Mouse (Mus musculus): Measurements from ENCODE around the gene Shc1.

Shc1 gene

DNA sequence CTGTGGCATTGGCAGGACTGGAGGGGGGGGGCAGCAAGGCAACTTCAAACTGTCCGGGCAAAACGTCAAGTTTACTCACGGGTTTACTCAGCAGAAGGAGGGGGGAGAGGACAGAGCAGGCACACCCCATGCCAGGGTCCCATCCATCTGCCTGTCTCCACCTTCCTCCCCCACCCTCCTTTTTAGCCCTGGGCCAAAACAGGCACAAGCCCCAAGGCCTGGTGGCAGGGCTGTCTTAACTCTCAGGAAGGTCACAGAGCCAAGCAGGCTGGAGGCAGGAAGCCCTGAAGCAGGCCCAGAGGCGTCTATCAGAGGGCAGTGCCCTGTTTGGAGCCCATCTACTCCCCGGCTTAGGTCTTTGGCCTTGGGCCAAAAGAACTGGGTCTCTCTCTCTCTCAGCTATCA lies 28.1 kb upstream of the Shc1 start:
- DNase-seq (ENCODE audit: low read depth): peak; percentile 50

DNA sequence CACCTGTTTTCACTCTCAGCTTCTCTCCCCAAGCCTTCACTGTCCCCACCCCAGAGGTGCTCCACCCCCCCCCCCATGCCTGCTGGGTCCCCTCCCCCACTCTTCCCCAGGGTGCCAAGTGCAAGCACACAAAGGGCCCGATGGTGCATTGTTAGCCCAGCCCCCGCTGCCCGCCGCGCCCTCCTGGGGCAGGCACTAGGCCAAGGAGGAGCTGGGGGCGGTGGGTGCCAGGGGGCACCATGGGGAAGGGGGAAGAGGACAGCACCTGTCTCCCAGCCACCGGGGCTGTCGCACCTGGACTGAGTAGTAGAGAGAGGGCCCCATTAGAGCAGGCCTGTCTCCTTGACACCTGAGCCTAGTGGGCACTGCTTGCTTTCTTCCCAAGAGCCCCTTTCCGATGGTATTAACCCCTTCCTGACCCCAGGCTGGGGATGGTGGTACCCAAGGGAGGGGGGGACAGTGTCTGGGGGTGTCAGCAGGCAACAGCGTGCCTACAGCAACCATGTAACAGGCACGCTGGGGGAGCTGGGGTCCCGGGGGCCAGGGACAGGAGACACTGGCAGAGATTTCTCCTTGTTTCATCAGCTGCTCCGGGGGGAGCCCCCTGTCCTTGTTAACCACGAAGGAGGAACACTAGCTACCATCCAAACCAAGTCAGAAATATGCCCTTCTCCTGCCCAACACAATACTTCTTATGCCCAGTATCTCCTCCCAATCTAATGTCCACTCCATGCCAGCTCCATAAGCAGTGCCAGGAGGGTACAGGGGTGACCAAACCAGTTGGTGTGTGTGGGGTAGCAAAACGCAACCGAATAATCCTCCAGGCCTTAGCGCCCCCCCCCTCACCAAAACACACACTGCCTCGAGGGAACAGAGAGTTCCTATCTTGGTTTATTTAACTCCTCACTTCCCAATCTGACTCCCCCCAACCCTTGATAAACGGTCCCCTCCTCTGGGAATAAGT lies 27.3 kb upstream of the Shc1 start:
- peak; percentile 55 for DNase-seq (ENCODE audit: low read depth)

DNA sequence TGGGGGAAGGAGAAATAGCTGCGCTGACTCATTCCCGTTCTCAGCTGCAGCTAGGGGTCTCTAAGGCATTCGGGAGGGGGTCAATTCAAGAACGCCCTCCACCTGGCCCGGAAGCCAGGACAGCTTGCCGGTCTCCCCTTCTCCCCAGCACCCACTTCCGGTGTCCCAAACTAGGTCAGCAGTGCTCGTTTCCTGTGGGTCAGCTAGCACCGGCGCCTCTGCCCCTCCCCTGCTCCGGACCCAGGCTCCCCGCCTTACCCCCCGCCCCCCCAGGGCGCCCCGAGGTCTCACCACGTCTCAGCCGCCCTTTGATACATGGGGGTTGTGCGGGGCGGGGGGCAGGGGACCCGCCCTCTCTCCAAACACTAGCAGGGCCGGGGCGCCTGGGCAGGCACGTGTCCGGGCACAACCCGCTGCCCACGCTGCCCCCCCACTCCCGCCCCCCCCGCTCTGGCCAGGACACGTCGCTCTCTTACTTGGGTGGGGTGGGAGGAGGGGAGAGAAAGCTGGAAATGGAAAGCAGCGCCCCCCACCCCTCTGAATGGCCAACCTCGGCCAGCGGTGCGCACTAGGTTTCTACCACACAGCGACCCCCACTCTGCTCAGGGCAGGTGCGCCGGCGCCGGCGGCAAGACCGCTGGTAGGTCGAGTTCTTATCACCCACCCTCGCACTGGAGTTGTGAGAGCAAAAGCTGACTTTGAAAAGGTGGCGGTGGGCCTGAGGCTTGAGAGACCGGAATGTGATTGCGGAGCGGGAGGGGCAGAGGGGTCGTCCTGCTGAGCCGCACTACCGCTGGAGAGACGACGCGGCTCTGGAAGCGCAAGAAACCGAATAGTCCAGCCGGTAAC lies 26.4 kb upstream of the Shc1 start:
- DNase-seq (ENCODE audit: low read depth): peak; percentile 70

DNA sequence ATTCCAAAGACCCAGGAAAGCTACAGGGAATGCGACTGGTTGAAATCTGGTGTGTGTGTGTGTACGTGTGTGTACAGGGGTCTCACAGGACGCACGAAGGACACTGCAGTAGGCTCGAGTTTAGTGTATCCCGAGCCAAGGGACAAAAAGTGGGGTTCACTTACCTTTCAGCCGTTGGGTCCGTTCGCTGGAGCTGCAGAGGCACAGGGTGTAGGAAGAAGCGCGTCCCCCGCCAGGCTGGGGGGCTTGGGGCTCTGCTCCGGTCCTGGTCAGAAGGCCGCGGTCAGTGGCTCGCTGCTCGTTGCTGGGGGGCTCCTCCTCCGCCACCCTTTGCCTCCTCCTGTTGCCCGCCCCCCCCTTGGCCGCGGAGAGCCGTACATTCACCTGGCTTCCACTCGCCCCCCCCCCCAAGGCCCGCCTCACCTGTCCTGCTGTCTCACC lies 25.4 kb upstream of the Shc1 start:
- peak; percentile 45 for DNase-seq (ENCODE audit: low read depth)

DNA sequence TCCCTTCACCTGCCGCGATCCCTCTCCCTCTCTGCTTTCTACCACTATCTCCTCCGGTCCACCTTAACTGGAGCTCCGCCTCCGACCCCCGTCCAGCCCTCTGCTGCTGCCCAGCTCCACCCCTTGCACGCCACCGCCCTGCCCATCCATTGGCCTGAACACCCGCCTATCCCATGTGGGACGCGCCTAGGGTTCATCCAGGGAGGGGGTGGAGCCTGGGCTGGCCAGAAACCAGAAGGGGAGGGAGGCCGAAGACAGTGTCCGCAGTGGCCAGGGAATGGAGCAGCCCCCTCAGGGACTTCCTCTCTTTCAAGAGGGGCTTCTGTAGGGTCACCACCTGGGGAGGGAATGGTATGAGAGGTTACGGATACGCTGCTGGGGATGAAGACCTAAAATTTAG lies 24.6 kb upstream of the Shc1 start:
- DNase-seq (ENCODE audit: low read depth): peak; percentile 99

DNA sequence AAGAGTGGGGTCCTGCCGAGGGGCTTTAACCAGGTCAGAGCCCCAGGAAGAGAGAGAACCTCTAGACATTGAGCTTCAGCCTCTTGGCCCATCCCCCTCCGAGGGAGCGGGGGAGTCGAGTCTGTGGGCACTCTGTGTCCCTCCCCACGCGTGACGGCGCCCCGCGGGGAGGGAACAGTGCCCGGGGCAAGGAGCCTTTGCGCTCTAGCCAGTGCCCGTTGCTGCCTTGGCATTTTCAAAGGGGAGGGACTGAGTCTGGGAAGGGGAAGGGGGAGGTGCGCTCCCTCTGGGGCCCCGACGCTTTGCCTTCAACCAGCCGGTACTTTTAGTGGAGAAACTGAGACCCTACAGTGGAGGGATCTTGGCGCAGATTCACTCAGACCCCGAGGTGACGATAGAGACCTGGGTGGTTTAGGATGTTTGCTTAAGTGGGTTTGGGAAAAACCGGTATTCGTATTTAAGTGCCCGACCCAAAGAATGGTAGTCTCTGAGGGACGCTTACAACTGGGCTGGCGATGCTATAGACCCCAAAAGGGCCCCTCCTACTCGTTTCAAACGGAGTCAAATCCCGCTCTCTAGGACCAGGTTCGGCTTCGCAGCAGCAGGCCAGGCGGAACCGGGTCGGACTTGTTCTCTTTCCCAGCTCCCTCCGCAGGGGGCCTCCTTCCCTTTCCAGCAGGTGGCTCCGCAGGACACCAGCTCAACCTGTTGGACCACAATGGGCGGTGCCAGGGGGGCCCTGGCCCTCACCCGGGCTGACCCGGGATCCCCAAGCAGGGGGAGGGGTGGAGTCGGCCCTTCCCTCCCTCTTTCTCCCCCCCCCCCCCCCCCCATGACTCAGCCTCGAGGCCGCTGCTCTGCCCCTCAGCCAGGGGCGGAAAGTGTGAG lies 24.0 kb upstream of the Shc1 start, which contains the start of gene Zbtb7b:
TSS of gene Zbtb7b (minus strand) at position 771 of the 888 bp plus-strand sequence.
- DNase-seq (ENCODE audit: low read depth): peak; percentile 93

DNA sequence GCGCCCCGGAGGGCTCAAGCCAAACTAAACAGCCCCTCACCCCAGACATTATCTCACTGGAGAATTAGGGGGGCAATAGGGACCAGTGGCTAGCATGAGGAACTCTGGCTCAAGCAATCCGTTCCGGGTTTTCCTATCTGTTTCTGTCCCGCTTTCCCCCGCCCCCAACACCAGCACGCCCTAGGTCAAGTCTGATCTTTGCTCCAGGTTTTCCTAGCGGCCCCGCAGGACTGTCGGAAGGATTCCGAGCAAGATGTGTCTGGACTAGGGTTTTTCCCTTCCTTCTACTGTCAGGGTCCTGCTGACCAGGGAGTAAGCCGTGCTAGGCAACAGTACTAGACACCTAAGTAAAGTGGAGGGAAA lies 23.4 kb upstream of the Shc1 start:
- DNase-seq (ENCODE audit: low read depth): no peak

DNA sequence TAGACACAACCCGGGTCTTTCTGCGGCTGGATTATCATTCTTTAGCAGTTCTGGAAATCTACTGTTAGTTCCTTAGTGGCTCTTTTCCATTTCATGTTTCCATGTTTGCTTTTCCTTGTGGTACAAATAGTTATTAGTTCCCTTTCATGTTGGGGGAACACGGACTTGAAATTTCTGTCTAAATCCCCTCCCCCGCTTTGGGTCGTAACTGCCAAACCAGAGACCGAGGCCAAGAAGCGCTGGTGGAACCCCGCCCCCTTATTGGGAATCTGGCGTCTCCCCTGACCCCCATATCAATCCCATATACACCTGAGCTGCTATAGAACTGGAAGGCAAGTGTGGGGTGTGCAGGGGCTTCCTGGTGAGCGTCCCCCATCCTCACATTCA lies 22.8 kb upstream of the Shc1 start:
- DNase-seq (ENCODE audit: low read depth): peak; percentile 35

DNA sequence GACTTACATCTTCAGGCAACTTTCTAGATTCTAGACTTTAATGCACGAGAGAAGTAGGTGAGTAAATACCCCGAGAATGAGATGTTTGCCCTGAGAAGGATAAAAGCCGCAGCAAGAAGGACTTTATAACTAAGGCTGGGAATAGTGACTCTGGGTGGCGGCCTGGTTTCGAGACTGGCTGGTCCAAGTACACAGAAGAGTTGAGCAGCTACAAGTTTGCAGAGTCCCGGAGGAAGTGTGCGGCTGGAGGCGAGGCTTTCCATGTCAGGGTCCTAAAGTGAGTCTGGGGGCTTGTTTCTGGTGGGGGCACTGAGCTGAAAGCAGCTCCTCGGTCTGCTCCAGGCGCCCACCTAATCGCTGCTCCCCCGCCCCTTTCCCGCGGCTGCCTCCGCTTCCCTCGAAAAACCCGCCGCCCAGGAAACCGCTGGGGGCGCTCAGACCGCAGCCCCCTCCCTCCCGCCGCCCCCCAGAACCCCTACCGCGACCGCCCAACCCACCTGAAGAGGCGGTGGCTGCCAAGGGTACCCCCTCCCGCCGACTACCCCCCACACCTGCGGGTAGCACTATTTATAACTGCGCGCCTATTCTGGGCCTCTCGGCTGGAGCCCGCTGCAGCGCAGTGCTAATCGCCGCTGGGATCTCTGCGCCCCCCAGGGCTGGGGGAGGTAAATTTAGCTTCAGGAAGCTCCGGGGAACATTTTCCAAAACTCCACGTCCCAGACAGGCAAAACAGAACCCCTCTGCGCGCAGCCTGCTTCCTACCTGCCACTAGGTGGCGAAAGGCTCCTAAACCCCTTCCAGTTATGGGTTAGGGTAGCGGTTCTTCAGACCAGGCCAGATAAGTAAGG lies 22.2 kb upstream of the Shc1 start:
- DNase-seq (ENCODE audit: low read depth): peak; percentile 83

DNA sequence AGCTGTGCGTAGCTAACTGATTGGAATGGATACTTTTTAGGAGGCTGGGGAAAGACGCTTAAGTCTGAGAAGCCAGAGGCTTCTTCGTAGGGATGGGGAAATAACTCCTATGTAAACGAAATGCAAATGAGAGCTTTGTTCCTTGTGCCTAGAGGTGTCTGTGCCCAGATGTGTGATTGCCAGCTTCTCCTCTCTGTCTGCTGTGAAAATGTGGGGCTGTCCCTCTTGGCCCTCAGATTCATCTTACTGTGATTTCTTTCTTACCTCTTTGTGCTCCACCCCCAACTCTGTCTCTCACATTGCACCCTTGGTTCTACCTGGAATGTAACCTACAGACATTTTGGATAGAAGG lies 21.6 kb upstream of the Shc1 start:
- DNase-seq (ENCODE audit: low read depth): no peak

DNA sequence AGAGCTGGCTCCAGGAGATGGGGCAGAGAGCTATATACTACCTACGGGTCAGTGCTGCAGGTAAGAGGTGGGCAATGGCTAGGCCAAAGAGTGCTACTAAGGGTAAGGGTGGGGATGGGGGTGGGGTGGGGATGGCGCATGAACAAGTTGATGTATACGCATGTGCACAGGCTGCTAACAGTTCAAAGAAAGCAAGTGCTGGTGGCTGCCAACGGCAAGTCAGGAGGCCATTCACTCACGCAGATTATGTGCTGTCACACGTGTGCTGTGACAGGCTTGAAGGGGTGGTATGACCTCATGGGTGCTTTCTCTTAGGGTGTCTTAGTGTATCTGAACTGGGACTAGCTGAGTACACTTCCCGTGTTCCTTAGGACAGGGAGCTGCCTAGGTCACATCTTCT lies 16.9 kb upstream of the Shc1 start:
- DNase-seq (ENCODE audit: low read depth): no peak

DNA sequence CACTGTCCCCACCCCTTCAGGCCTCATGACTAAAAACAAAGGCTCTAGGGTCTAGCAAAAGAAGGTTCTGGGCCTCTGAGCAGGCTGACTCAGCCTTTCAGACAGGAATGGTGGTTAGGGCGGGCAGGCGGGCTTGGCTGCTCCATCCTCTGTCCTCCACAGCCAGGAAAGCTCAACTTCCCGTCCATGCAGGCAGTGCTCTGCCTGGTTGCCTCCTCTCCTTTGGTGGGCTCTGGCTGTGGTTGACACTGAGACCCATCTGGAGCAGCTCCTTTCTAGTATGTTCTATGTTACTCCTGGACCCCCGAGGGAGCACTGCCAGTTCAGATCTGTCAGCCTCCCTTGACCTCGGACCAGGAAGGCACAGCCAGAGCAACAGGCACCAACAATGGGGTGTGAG lies 15.6 kb upstream of the Shc1 start, which contains the start of gene Lenep:
TSS of gene Lenep (minus strand) at position 101 of the 400 bp plus-strand sequence.
- DNase-seq (ENCODE audit: low read depth): no peak

DNA sequence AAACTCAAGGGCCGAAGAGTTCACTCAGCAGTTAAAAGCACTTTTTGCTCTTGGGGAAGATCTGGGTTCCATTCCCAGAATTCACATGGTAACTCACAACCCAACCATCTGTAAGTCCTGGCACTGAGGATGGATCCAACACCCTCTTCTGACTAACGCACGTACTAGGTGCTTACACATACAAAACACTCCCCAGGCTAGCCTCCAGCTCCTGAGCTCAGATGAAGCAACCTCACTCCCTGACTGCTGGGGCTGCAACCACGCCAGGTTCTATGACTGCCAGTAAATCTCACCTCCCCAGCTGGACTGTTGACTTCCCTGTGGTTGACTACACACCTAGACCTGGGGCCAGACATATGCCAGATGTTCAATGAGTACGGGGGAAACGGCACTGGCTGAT lies 11.4 kb upstream of the Shc1 start:
- DNase-seq (ENCODE audit: low read depth): no peak

DNA sequence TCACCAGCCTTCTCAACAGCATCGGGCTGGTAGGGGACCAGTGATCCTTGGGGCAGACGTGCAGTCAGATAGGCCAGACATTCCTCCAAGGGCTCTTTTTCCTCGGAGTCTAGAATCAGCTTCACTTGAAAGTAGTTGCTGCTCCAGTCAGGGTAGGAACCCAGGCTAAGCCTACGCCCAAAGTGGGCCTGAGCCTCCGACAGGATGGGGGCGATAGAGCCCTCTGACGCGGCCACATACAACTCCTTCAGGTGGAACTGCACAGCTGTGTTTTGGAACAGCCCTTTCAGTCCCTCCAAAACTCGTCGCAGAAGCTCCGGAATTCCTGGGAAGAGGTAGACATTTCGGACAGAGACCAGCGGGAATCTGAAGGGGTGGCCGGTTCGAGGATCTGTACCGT lies 9.8 kb upstream of the Shc1 start:
- no peak for DNase-seq (ENCODE audit: low read depth)

DNA sequence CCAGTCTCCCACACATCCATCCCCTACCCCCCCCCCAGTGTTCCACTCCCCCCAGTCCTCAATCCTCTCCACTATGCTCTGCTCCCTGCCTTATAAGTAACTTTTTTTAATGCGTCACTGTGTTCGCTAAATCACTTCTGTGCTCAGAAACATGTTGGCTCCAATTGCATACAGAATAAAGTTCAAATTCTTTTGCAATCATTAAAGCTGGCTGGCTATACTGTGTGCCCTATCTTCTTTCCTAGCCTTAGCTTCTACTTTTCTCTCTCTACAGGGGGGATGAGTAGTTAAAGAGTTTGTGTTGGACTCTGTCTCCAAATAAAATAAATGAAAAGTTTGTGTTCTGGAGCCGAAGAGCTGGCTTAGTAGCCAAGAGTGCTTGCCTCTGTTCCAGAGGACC lies 8.5 kb upstream of the Shc1 start:
- DNase-seq (ENCODE audit: low read depth): no peak

DNA sequence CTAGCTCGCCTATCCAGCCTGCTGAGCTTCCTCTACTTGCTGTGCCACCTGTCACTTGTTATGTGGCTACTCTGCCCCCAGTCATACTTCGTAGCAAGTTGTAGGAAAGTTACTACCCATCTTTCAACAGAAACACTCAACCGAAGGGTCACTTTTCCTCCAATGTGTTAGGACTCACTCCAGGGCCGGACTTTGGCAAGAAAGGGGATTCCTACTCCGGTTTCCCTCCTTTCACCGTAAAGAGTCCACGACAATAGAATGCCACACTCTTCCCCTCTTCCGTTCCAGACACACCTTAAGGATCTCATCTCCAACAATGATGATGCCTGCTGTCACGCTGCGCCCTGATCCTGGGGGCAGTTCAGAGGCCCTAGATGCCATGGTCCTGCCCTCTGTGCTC lies 7.4 kb upstream of the Shc1 start:
- DNase-seq (ENCODE audit: low read depth): no peak

DNA sequence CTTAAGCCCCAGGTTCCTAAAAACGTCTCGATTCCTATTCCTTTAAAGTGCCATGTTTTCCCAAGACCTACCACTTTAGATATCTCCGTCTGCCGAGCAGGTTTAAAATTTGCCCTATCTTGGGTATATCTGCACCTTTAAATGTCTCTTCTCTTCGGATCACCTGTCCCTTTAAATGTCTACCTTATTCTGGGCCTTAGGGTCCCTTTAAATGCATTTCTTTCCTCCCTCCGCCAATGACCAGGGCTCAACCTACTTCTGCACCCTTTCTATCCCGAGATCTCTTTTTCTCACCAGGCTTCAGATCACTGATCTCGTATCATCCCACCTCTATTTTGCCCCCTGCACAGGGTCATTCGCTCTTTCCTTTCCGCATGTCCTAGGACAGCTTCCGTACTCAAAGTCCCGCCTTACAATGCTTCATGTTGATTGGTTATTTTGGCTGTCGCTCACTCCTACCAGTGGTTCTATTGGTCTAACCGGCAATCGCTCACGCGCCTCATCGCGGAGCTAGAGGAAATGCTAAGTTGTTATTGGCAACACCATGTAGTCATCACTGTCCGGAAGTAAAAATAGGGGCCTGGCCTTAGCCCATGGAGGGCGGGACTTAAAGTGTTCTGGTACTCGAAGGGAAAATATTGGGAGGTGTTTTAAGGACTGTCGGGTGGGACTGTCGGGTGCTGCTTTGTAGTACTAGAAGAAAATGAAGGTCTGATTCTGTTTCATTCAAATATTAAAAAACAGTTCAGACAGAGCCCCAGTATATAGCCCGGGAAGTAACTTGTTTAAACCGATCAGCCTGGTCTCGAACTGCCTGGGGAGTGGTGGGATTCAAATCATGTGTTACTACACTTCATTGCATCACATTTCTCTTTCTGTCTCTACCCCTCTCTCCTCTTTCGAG lies 6.5 kb upstream of the Shc1 start, which contains the start of gene Flad1:
TSS of gene Flad1 (minus strand) at position 381 of the 904 bp plus-strand sequence.
- DNase-seq (ENCODE audit: low read depth): peak; percentile 100

DNA sequence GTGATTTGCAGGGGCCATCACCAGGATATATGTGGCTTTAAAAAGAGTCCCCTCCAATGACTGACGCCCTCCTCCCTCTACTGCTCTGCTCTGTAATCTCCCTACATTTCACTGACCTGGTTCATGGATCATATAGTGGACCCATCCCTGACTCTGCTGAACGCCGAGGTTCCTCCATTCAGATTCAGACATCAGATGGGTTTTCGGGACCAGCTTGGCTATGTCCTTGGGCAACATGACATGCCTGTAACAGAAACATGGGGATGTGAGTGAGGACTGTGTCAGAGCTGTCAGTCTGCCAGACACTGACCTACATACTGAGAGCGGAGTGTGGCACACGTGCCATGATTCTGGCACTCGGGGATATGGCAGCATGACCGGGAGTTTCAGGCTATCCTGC lies 2.1 kb upstream of the Shc1 start:
- no peak for DNase-seq (ENCODE audit: low read depth)

DNA sequence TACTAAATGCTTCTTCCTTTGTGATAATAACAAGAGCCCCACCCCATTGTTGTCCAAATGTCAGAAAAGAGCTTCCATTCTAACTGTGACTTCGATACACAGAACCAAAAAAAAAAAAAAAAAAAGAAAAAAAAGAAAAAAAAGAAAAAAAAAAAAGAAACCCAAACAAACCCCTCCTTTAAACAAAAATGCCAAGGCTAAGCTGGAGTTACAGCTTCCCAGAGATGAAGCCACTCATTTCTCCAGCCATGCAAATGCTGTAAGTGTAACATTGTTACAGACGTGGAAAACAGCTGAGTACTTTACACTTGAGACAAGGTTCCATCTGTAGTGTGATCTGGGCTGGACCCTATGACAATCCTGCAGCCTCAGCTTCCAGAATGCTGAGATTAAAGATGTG lies 1.1 kb upstream of the Shc1 start:
- no peak for DNase-seq (ENCODE audit: low read depth)

DNA sequence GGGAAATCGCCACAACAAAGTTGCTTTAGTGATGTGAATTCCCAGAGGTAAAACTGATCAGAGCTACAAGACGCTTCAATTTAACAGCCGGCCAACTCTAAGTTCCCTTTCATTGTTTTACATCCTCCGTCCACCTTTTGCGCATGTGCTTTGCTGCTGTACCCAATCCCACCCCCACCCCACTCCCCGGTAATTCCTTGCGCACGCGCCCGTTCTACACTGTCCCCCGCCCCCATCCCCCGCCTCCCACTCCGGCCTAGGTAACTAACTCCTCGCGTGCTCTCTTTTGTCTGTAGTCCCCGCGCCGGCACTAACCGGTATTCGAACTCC lies 438 bp upstream of the Shc1 start:
- peak; percentile 91 for DNase-seq (ENCODE audit: low read depth)

All from 416B (cell line).